Mouse (Mus musculus) B cell, adult 67 days (primary cell): ENCODE data around the gene Lexm. TPM values are rescaled to one million over a fixed set of nuclear protein-coding genes. Genes with fewer than 3 reads are reported as not detected.

Source experiments
- total RNA-seq, 2 experiments: library from RNA; stranded (reverse); gene quantifications; 4 replicates each; pipeline ENCODE4 v1.2.4; 2023

Lexm gene
- not detected for total RNA-seq

DNA sequence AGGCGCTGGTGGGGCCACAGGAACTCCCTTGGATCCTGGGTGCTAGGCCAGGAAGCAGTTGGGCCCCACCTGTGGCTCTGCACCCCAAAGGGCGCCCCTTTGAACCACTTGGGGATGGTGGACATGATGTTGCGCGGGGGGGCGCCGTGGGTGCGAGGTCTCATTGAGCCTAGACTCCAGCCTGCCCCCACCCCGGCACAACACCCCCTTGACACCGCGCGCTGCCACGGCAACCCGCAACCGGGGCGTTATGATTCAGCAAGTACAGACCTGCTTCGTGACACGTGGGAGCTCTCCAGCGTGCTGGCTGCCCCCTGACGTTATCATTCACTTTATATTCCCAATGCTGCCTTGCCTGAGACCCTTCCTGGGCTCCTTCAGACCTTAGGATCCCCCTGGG is at the start of gene Lexm:
Gene Lexm (minus strand): TSS at position 186 of the 400 bp plus-strand sequence.

DNA sequence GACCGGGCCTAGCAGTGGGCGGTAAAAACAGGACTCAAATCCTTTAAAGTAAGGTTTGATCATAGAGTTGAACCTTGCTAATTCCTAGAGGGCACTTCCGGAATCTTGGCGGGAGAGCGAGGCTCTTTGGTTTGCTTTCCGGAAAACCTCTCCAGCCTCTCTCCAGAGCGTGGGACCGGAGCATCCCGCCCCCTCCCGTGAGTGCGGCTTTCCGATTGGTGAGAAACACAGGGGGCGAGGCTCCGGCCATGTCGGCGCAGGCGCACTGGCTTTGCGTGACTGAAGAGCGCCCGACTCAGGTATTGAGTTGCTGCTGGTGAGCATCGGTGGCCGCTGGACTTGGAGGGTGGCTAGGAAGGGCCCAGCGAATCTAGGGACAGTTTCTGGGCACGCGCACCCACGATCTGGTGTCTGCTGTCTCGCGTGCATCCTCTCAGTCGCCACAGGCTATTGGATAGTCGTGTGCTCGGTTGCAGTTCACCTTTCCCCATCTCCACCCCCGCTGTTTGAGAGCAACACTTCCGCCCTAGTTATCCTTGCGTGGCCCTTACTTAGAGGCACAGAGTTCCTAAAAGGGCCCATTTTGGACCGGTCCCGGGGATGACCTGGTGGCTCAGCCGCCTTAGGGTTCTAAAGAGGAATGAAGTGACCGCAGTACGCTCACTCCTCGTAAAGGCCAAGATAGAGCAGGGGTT is 33.9 kb upstream of the Lexm start, which contains the start of gene Pars2:
Gene Pars2 (plus strand): TSS at position 237 of the 695 bp plus-strand sequence.

DNA sequence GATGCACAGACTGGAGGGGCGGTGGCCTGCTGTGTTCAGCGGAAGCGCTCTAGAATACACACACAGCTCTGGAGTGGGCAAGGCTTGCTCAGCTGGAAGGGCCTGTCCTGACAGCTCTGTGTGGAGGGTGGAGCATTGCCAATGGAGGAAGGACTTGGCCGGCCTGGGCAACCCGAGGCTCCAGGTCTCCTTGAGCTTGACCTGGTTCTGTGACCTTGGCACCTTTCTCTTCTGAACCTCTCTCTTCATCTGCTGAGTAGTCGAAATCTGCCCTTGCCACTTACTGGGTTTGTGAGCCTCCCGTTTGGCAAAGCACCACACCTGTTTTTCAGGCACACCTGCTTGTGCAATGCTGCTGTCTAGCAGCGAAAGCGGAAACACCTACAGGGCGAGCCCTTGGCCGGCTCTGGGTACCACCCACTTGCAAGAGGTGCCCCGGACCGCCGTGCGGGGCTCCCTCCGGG is 5.0 kb upstream of the Lexm start, which contains the start of gene Ttc22:
Gene Ttc22 (plus strand): TSS at position 403 of the 464 bp plus-strand sequence.

DNA sequence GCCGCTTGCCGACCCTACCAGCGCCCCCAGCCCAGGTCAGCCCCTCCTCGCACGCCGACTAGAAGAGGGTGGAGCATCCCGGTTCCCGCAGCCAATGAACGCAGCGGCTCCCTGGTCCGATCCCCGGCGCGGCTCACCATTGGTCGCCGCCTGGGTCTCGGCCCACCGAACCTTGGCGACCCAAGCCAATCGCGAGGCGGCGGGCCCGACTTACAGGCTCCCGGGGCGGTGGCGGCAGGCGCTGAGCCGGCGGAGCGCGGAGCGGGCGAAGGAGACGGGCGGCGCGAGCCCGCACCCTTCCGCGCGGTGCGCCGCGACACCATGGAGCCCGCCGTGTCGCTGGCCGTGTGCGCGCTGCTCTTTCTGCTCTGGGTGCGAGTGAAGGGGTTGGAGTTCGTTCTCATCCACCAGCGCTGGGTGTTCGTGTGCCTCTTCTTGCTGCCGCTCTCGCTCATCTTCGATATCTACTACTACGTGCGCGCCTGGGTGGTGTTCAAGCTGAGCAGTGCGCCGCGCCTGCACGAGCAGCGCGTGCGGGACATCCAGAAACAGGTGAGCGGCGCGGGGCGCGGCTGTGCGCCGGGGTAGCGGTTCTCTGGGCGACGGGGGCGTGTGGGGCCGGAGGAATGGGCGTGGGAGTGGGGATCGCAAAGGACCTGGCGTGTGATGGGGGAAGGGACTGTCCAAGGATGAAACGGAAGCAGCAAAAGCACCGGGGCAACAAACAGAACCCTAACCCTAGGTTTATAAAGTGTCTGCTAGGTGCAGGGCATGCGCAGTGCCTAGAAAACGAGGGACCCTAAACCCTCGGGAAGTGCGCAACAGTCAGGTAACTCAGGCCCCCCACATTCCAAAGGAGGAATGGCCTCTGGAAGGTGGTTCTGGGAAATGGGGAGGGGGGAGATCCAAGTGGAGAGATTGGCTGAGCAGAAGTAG is 55.9 kb downstream of the Lexm start, which contains the start of gene Dhcr24:
Gene Dhcr24 (plus strand): TSS at position 193 of the 936 bp plus-strand sequence.

Other genes starting within 250 kb of the Lexm start
- gene Pcsk9, start 152.9 kb downstream of the Lexm start, total RNA-seq = not detected
- gene Bsnd, start 125.0 kb downstream of the Lexm start, total RNA-seq = not detected
- 1 to 10 TPM; 3.0 to 3.9 TPM for gene Dhcr24, start 56.2 kb downstream of the Lexm start, total RNA-seq
- not detected for gene Ttc22, start 5.2 kb upstream of the Lexm start, total RNA-seq
- 1 to 10 TPM; 5.3 to 6.8 TPM for gene Pars2, start 33.8 kb upstream of the Lexm start, total RNA-seq
- 10 to 100 TPM; 33.9 to 50.5 TPM for gene Ttc4, start 61.7 kb upstream of the Lexm start, total RNA-seq
- not detected for gene Mroh7, start 113.7 kb upstream of the Lexm start, total RNA-seq
- gene Fam151a, start 116.6 kb upstream of the Lexm start, total RNA-seq = not detected
- 1 to 10 TPM; 3.9 to 4.4 TPM for gene Acot11, start 187.8 kb upstream of the Lexm start, total RNA-seq